Mouse (Mus musculus) heart, postnatal 0 days (tissue): ENCODE measurements around the gene Ticrr.

Experiments used
- CTCF ChIP-seq: IDR thresholded peaks from 2 replicates; pipeline ENCODE4 v1.5.1; 2016; ENCODE audit warnings: antibody characterized with exemption, control low read depth, low read depth
- EP300 ChIP-seq: IDR thresholded peaks from 2 replicates; pipeline ENCODE4 v1.6.1; 2016; ENCODE audit warnings: antibody characterized with exemption, low read depth

DNA sequence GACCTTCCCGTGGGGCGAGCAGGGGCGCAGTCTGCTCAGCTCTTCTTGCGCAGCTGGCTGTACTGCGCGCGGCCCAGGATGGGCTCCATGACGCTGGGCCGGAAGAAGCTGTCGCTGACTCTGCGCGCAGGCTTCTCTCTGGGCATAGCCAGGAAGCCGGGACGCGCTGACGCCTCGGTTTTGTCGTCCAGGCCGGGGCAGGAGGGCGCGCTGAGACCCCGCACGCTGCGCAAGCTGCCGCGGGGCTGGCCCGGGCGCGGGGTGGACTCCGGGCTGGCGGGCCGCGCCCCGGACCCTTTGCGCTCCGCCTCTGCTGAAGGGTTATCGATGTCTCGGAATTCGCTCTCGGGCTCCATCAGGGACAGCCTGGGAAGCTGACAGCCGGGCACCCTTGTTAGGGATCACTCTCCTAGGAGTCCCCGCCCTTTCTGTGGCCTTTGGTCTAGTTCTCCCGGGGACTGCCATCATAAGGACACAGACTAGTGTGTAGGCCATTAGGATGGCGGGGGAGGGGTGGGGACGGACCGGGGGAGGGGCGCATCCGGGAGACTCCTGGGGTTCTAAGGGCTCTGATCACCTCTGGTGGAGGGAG, 61.5 kb downstream of the Ticrr start:
- no peak for TF ChIP-seq CTCF
- no peak for TF ChIP-seq EP300
